Mouse (Mus musculus) kidney, adult 2 months (tissue): ENCODE data around the gene Wfdc13.

ENCODE experiments used
- CTCF ChIP-seq: fragments of 200-500 bp; conservative IDR thresholded peaks from 2 replicates; pipeline ENCODE4 v1.5.1; 2011; ENCODE audit warnings: low read depth, mild to moderate bottlenecking, control low read depth, low read length, moderate library complexity, mixed read lengths; ENCODE audit not compliant: insufficient read depth, insufficient read length
- POLR2A ChIP-seq: fragments of 200-500 bp; IDR thresholded peaks from one replicate; pipeline ENCODE4 v1.6.1; 2011; ENCODE audit warnings: low read depth, low read length, control low read depth

DNA sequence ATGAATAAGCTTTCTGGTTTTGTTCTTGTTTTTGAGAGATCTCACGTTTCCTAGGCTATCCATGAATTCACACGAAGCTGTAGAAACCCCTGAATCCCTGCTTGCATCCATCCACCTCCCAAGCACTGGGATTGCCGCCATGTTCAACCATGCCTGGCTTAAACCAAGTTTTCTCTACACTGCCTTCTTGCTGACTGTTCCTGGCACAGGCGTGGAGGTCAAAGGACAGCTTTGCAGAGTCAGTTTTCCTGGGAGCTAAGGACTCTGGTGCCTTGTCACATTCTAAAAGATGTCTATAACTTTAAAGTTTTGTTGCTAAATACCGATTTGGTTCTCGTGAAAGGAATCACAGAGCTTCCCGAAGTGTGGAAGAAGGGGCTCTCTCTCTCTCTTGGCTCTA is 20.1 kb upstream of the Wfdc13 start:
- no peak for TF ChIP-seq POLR2A
- TF ChIP-seq CTCF = no peak
